Mouse (Mus musculus) embryonic facial prominence, embryonic 10.5 days (tissue): ENCODE data around the gene S100a6. TPM values are rescaled to one million over a fixed set of nuclear protein-coding genes. Genes with fewer than 3 reads are reported as not detected.

Experiments used
- DNase-seq: peaks from one replicate; pipeline ENCODE4 v3.0.0-alpha.2; 2017; ENCODE audit warnings: low spot score
- H3K27ac ChIP-seq: fragments of 300-500 bp; sonication (generic); replicated peaks from 2 replicates; pipeline ENCODE4 v1.5.1; 2016; ENCODE audit warnings: mild to moderate bottlenecking
- H3K27me3 ChIP-seq: fragments of 300-500 bp; sonication (generic); replicated peaks from 2 replicates; pipeline ENCODE4 v1.6.1; 2016; ENCODE audit warnings: low read depth, mild to moderate bottlenecking; ENCODE audit not compliant: poor library complexity, severe bottlenecking
- H3K36me3 ChIP-seq: fragments of 300-500 bp; sonication (generic); replicated peaks from 2 replicates; pipeline ENCODE4 v1.6.1; 2016; ENCODE audit warnings: mild to moderate bottlenecking, moderate library complexity
- H3K4me1 ChIP-seq: fragments of 300-500 bp; sonication (generic); 2 replicates; pipeline ENCODE4 v1.6.1; 2016
- H3K4me3 ChIP-seq: fragments of 300-500 bp; sonication (generic); 2 replicates; pipeline ENCODE4 v1.5.1; 2016; ENCODE audit warnings: mild to moderate bottlenecking, moderate library complexity
- H3K9me3 ChIP-seq: fragments of 300-500 bp; sonication (generic); 2 replicates; pipeline ENCODE4 v1.6.1; 2016; ENCODE audit warnings: mild to moderate bottlenecking
- WGBS: fragments of 180-500 bp; shearing (Covaris S2); methylation state at CpG from one replicate; pipeline ENCODE4 v1.1.7; 2016; 5-methylcytosine and 5-hydroxymethylcytosine counted together
- polyA plus RNA-seq: library from polyadenylated mRNA; unstranded; fragments of >200 nt; fragmentation: Nextera tagmentation; extraction: Ambion mirVana; gene quantifications from 2 replicates; pipeline ENCODE4 v1.2.1, GENCODE M21; 2016

Gene S100a6
- polyA plus RNA-seq, 1 experiment from 2014 or later: 21.3 TPM

DNA sequence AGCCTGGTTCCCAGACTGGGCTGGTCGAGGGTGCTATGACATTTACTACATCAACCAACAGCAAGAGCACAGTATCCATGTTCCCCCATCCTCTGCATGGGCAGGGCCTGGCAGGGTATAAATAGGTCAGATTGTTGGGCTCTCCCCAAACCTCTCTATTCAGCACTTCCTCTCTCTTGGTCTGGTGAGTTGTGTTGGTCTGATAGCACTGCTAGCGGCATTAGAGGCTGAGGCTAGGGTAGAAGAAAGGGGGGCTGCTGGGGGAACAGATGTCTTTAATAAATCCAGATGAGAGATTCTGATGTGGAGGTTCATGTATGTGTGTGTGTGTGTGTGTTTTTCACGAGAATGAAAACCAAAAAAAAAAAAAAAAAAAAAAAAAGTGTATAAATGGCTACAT, 9.1 kb upstream of the S100a6 start, which contains the start of gene S100a4:
Gene S100a4 (plus strand): TSS at position 149 of the 400 bp plus-strand sequence.
- Histone ChIP-seq H3K27me3 (no peaks in the 10 kb centered on the region), H3K9me3 (no peaks in the 10 kb centered on the region), H3K4me3 (no peak within 1 kb of the TSS), H3K4me1 (peaks cover 46% of the 10 kb centered on the region), H3K36me3 (no peaks in the 10 kb centered on the region), H3K27ac (peak within 1 kb of the TSS; percentile 75)
- WGBS: 42% methylated on average over 3 of the region's 3 CpGs
- no peak for DNase-seq

DNA sequence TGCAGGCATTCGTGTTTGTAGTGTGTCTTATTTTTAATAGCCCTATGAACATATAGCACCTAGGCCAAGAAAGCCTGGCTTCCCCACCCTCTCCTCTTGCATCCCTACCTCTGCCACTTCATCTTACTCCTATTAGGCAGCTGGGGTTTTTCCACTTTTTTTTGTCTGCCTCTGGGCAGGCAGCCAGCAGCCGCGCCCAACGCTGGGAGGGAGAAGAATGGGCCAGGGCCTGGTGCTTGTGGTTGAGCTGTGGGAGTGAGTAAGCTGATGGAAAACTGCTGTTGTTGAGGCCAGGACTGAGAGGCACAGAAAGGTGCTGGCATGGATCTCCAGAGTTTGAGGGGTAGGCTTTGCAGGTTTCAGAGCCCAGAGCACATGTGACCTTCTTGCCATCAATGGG, 8.3 kb upstream of the S100a6 start:
- Histone ChIP-seq H3K27ac (peak overlapping the region; percentile 73), H3K9me3 (no peaks in the 10 kb centered on the region), H3K27me3 (no peaks in the 10 kb centered on the region), H3K4me3 (no peak overlapping the region), H3K4me1 (peaks cover 46% of the 10 kb centered on the region), H3K36me3 (no peaks in the 10 kb centered on the region)
- WGBS: 76% methylated on average over 4 of the region's 4 CpGs
- no peak for DNase-seq

- WGBS: 80% methylated on average over 3 of the region's 3 CpGs
- Histone ChIP-seq H3K4me1 (peaks cover 40% of the 10 kb centered on the region), H3K27me3 (no peaks in the 10 kb centered on the region), H3K27ac (peak overlapping the region; percentile 73; the same call in 1 of the 2 replicates), H3K9me3 (no peaks in the 10 kb centered on the region), H3K36me3 (no peaks in the 10 kb centered on the region), H3K4me3 (no peak overlapping the region)
- no peak for DNase-seq
Measured at GRCm38 (mm10) chr3:90605049-90605448, 7.6 kb upstream of the S100a6 start.

- peak overlapping the region; percentile 73 for H3K27ac ChIP-seq
- no peaks in the 10 kb centered on the region for H3K36me3 ChIP-seq
- no peak for DNase-seq
- no peaks in the 10 kb centered on the region for H3K27me3 ChIP-seq
- peaks cover 39% of the 10 kb centered on the region for H3K4me1 ChIP-seq
- 76% methylated on average over 2 of the region's 2 CpGs for WGBS
- H3K4me3 ChIP-seq: no peak overlapping the region
- H3K9me3 ChIP-seq: no peaks in the 10 kb centered on the region
Measured at GRCm38 (mm10) chr3:90605736-90606135, 6.9 kb upstream of the S100a6 start.

GRCm38 (mm10) chr3:90606185-90606584, 6.5 kb upstream of the S100a6 start:
- no peaks in the 10 kb centered on the region for H3K27me3 ChIP-seq
- WGBS: 68% methylated on average over 6 of the region's 6 CpGs
- no peak overlapping the region for H3K4me3 ChIP-seq
- peak overlapping the region; percentile 73 for H3K27ac ChIP-seq
- DNase-seq: peak; percentile 79
- peaks cover 41% of the 10 kb centered on the region for H3K4me1 ChIP-seq
- H3K36me3 ChIP-seq: no peaks in the 10 kb centered on the region
- H3K9me3 ChIP-seq: no peaks in the 10 kb centered on the region

DNA sequence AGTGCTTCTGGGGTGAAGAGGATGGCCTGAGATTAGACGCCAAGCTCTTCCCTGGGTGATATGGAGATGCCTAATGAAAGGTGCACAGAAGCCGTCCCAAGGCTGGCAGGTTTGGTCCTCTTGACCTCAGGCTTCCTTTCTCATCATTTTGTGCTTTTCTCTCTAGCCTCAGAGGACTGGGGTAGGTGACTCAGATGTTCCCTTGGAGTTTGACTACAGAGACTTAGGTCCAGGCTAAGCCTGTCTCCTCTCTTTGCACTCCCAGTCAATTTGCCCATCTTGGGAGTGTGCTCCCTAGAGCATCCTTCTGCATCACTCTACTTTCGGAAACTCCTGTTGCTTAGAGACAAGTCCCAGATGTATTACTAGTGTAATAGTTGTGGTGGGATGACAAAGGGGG, 5.3 kb upstream of the S100a6 start:
- no peaks in the 10 kb centered on the region for H3K27me3 ChIP-seq
- H3K4me1 ChIP-seq: peaks cover 41% of the 10 kb centered on the region
- no peak overlapping the region for H3K4me3 ChIP-seq
- H3K36me3 ChIP-seq: no peaks in the 10 kb centered on the region
- H3K27ac ChIP-seq: peak overlapping the region; percentile 48; the same call in 1 of the 2 replicates
- 83% methylated on average over 3 of the region's 3 CpGs for WGBS
- no peak for DNase-seq
- H3K9me3 ChIP-seq: no peaks in the 10 kb centered on the region

- 0 out of 2 replicates have a peak within 1 kb of the TSS, but pooled peaks have one; percentile 48 for H3K27ac ChIP-seq
- 66% methylated on average over 3 of the region's 3 CpGs for WGBS
- peaks cover 2% of the 10 kb centered on the region for H3K27me3 ChIP-seq
- H3K36me3 ChIP-seq: no peaks in the 10 kb centered on the region
- H3K9me3 ChIP-seq: no peaks in the 10 kb centered on the region
- no peak within 1 kb of the TSS for H3K4me3 ChIP-seq
- peaks cover 47% of the 10 kb centered on the region for H3K4me1 ChIP-seq
- no peak for DNase-seq
Measured at GRCm38 (mm10) chr3:90608223-90608622, 4.5 kb upstream of the S100a6 start, which contains the start of gene S100a5. Gene S100a5, plus strand, starts transcription at chr3:90608523.

DNA sequence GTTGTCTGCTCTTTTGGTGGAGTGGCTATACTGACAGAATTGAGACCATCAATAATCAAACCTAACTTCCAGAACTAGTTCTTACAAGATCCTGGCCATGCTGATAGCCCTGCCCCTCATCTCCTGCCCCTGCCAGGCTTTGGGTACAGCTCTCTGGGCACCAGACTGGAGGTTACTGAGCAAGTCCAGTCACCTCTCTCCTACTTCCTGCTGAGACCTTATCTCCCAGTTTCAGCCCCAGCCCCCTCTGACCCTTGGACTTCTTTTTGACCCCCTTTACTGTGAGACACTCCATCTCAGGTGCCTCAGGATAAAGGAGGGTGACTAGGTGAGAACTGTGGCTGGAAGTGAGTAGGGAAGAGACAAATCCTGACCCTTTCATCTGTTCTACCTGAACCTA, 3.6 kb upstream of the S100a6 start:
- DNase-seq: no peak
- H3K4me1 ChIP-seq: peaks cover 47% of the 10 kb centered on the region
- no peak overlapping the region for H3K4me3 ChIP-seq

DNA sequence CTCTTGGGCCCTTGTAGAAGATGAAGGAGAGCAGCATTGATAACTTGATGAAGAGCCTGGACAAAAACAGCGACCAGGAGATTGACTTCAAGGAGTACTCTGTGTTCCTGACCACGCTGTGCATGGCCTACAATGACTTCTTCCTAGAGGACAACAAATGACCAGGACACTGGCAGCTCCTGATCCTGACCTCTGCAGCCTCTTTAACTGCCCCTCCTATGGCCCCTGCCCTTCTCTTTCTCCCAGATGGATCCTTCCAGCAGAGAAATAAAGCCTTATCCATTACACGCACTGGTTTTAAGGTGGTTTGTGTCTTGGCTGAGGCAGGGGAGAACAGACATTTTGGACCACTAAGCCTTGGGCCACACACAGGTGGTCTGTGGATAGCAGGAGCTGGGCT, 1.2 kb upstream of the S100a6 start:
- Histone ChIP-seq H3K9me3 (no peaks in the 10 kb centered on the region), H3K4me3 (no peak overlapping the region), H3K36me3 (no peaks in the 10 kb centered on the region), H3K4me1 (peaks cover 29% of the 10 kb centered on the region), H3K27ac (no peak overlapping the region), H3K27me3 (peaks cover 11% of the 10 kb centered on the region)
- DNase-seq: no peak
- WGBS: 88% methylated on average over 3 of the region's 3 CpGs

More for the DNA sequence above, 3.6 kb upstream of the S100a6 start:
- peaks cover 10% of the 10 kb centered on the region for H3K27me3 ChIP-seq
- no peaks in the 10 kb centered on the region for H3K9me3 ChIP-seq
- H3K36me3 ChIP-seq: no peaks in the 10 kb centered on the region
- H3K27ac ChIP-seq: no peak overlapping the region

GRCm38 (mm10) chr3:90612061-90612460, 621 bp upstream of the S100a6 start:
- peaks cover 11% of the 10 kb centered on the region for H3K27me3 ChIP-seq
- no peak overlapping the region for H3K27ac ChIP-seq
- no peak overlapping the region for H3K4me3 ChIP-seq
- DNase-seq: no peak
- WGBS: 66% methylated on average over 4 of the region's 4 CpGs
- no peaks in the 10 kb centered on the region for H3K36me3 ChIP-seq
- no peaks in the 10 kb centered on the region for H3K9me3 ChIP-seq
- H3K4me1 ChIP-seq: peaks cover 28% of the 10 kb centered on the region

DNA sequence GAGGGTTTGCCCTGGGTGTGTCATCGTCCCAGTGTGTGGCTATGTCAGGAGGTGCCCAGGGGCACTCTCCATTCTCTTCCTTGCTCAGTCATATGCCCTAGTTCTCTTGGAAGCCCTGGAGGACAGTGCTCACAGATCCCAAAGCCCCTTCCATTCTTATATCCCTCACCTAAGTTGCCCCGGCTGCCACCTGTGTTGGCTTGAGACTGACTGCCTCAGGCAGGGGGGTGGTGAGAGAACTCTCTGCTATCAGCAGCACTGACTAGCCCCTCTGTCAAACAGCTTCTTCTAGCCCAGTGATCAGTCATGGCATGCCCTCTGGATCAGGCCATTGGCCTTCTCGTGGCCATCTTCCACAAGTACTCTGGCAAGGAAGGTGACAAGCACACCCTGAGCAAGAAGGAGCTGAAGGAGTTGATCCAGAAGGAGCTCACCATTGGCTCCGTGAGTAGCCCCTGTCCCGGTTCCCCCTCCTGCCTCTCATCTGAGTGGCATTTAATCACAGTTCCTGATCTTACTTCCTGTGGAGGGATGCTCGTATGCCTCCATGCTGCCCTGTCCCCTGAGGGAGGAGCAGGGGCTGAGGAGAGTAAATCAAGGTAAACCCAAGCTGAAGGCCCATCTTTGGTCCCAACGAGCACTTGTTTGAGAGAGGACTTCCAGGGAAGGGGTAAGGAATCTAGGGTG, 922 bp downstream of the S100a6 start:
- no peaks in the 10 kb centered on the region for H3K9me3 ChIP-seq
- H3K36me3 ChIP-seq: no peaks in the 10 kb centered on the region
- DNase-seq: no peak
- WGBS: 50% methylated on average over 7 of the region's 7 CpGs
- peak overlapping the region; percentile 59 for H3K4me3 ChIP-seq
- H3K4me1 ChIP-seq: peaks cover 28% of the 10 kb centered on the region
- H3K27me3 ChIP-seq: peaks cover 11% of the 10 kb centered on the region
- H3K27ac ChIP-seq: no peak overlapping the region

DNA sequence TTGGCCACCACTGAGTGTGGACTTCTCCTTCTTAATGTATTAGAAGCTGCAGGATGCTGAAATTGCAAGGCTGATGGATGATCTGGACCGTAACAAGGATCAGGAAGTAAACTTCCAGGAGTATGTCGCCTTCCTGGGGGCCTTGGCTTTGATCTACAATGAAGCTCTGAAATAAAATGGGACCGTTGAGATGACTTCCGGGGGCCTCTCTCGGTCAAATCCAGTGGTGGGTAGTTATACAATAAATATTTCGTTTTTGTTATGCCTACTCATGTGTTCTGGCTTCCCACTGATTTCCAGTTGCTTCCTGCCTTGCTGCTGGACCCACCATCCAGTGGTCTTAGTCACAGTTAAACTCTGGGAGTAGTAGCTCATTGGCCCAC, 1.5 kb downstream of the S100a6 start:
- no peak for DNase-seq
- Histone ChIP-seq H3K9me3 (no peaks in the 10 kb centered on the region), H3K4me1 (peaks cover 28% of the 10 kb centered on the region), H3K27me3 (peaks cover 11% of the 10 kb centered on the region), H3K4me3 (no peak overlapping the region), H3K27ac (no peak overlapping the region), H3K36me3 (no peaks in the 10 kb centered on the region)
- 87% methylated on average over 6 of the region's 6 CpGs for WGBS

GRCm38 (mm10) chr3:90614611-90615251, 2.0 kb downstream of the S100a6 start:
- Histone ChIP-seq H3K4me1 (peaks cover 28% of the 10 kb centered on the region), H3K4me3 (no peak overlapping the region), H3K36me3 (no peaks in the 10 kb centered on the region), H3K9me3 (no peaks in the 10 kb centered on the region), H3K27me3 (peaks cover 11% of the 10 kb centered on the region), H3K27ac (no peak overlapping the region)
- 82% methylated on average over 11 of the region's 11 CpGs for WGBS
- DNase-seq: no peak
